Mouse (Mus musculus): ENCODE results near the gene Zfp184.

Gene Zfp184

DNA sequence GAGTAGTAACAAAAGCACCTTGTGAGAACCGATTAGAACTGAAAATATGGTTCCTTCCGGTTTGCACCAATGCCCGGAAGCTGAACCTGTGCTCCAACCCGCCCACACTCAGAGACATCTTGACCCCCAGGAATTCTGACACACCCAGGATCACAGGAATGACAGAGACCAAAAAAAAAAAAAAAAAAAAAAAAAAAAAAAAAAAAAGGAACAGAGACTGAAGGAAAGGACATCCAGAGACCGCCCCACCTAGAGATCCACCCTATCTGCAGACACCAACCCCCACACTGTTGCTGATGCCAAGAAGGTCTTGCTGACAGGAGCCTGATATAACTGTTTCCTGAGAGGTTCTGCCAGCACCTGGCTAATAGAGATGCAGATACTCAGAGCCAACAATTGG, 47.7 kb downstream of the Zfp184 start:
- no peak for DNase-seq (ENCODE audit: low spot score)

GRCm38 (mm10) chr13:21993957-21994738, 49.3 kb downstream of the Zfp184 start:
- no peak for DNase-seq (ENCODE audit: low spot score)

- DNase-seq (ENCODE audit: low spot score): no peak
These were observed 50.0 kb downstream of the Zfp184 start for GRCm38 (mm10) chr13:21994896-21995295.

DNA sequence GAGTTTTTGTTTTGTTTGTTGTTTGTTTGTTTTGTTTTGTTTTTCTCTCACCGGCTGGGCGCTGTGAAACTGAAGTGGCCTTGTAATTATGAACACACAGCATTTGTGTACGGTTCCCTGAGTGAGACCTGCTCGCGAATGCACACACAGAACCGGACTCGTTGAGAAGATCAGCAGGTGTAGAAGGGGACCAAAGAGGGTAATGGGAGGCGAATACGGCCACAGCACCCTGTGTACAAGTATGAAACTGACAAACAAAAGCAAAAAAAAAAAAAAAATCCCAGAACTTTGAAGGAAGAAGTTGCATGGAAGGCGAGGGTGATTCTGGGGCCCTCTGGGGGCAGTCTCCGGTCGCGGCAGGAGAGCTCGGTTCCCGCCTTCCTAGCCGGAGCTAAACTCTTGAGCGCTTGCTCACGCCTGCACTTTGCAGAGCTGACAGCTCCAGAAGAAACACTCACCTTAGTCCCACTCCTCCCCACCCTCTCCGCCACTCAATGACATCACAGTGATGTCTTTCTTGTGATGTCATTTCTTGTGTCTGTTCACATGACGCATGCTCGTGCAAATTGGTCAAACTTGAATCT, 50.5 kb downstream of the Zfp184 start:
- no peak for DNase-seq (ENCODE audit: low spot score)

- no peak for DNase-seq (ENCODE audit: low spot score)
These were observed 51.4 kb downstream of the Zfp184 start for GRCm38 (mm10) chr13:21996101-21996839.

GRCm38 (mm10) chr13:21996840-21997185, 51.9 kb downstream of the Zfp184 start:
- no peak for DNase-seq (ENCODE audit: low spot score)

GRCm38 (mm10) chr13:21997201-21997820, 52.4 kb downstream of the Zfp184 start:
- DNase-seq (ENCODE audit: low spot score): no peak

DNA sequence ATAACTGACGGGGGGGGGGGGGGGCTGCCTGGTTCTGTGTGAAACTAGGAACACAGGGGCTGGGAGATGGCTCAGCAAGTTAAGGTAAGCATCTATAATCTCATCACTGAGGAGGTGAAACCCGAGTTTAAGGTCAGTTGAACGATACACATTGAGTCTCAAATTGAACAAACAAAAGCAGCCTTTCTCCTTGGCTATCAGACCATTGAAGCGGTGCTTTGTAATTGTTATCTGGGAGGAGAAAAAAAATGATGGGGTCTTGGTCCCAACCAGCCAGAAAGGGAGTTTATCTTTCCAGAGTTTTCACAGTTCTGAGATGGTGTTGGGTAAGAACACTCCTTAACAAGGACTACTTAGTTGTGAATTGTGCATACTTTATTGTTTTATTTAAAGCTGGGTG, 52.9 kb downstream of the Zfp184 start:
- DNase-seq (ENCODE audit: low spot score): no peak

GRCm38 (mm10) chr13:21998412-21998811, 53.5 kb downstream of the Zfp184 start:
- no peak for DNase-seq (ENCODE audit: low spot score)

DNA sequence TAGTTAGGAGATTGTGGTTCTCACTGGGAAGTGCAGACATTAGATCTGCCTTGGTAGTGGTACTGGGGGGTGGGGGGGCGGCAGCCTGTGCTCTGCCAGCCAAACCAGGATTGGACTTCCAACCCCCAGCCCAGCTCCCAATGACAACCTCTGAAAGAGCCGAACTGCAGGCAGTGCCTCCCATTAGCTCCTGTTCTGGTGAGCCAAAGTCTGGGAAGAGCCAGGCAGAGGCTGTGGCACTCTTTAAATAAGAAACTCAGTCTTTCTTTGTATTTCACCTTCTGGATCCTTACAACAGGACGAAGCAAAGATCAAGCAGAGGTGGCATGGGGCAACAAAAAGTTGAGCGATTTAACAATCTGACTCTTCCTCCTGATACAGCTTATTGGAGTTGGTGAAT, 54.3 kb downstream of the Zfp184 start:
- DNase-seq (ENCODE audit: low spot score): no peak

- no peak for DNase-seq (ENCODE audit: low spot score)
These were observed 56.5 kb downstream of the Zfp184 start for GRCm38 (mm10) chr13:22001346-22001745.

DNA sequence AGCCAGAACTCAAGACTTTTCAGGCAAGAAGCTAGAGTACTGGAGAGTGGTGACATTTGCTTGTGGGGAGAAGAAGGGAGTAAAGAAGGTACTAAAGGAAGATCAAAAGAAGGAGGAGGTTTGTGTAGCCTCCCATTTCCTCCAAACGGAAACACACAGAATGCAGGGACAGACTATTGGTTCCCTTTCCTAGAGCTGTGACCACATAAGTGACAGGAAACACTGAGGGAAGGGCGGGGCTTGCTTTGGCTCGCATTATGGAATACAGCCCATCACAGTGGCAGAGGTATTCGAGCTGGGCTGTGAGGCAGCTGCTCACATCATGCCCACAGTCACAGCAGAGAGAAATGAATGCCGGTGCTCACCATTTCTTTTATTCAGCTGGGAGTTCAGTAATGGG, 56.9 kb downstream of the Zfp184 start:
- DNase-seq (ENCODE audit: low spot score): no peak

GRCm38 (mm10) chr13:22005605-22006333, 60.9 kb downstream of the Zfp184 start:
- no peak for DNase-seq (ENCODE audit: low spot score)

GRCm38 (mm10) chr13:22006334-22007120, 61.6 kb downstream of the Zfp184 start:
- no peak for DNase-seq (ENCODE audit: low spot score)

DNA sequence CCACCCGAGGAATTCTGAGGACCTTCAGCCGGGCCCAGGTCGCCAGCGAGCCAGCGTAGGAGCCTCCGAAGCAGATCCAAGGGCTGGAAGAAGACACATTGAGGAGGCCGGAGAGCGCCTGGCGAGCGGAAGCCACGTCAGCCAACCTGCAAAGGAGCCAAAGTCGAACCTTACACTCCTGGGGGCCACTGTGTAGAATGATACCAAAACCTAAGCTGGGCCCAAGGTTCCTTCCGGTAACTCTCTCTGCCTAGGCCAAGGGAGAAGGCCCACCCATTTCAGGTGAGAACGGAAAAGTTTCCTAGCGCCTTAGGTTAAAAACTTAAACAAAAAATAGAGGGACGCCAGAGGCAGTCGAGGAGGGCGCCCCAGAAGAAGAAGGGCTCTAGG, 62.2 kb downstream of the Zfp184 start:
- DNase-seq (ENCODE audit: low spot score): no peak

GRCm38 (mm10) chr13:22007872-22008271, 63.0 kb downstream of the Zfp184 start:
- no peak for DNase-seq (ENCODE audit: low spot score)

- no peak for DNase-seq (ENCODE audit: low spot score)
These were observed 63.8 kb downstream of the Zfp184 start for GRCm38 (mm10) chr13:22008707-22009106.

GRCm38 (mm10) chr13:22009642-22010041, 64.7 kb downstream of the Zfp184 start, which contains the start of gene Prss16:
TSS of gene Prss16 (minus strand) at chr13:22009742.
- DNase-seq (ENCODE audit: low spot score): no peak
